Mouse (Mus musculus) T-helper 17 cell (primary cell): ENCODE results near the gene Caskin2.
"Not testable (repeated sequence)": the region's sequence is repeated elsewhere in the genome, so short reads cannot be mapped to it uniquely, and the experiment has no call there.

Experiments
- in situ Hi-C, 2 experiments: fragments of 300-600 bp; cut with MboI, MseI; formaldehyde crosslinking; loops; 1 replicate in 1 of 2; 2 replicates in 1 of 2; pipeline ENCODE4 v1.15.1; 2025; ENCODE audit warnings: high pct_unique_total_duplicates in 2 of 2

The Caskin2 gene

DNA sequence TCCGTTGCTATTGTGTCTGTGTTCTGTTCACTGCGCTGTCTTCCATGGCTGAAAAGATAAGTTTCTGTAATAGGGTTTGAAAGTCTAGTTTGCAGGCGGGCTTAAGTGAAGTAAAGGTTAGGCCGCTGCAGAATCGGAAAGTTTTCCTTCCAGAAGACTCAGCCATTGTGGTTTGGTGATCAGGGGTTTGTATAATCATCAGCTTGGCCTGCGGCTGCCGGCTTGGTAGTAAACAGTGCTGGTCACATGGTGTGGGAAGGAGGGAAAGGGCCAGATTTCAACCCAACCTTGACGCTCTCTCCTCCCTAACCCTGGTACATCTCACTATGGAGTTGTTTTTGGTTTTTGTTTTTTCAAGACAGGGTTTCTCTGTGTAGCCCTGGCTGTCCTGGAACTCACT is 46.5 kb downstream of the Caskin2 start:
- in situ Hi-C loops = no loop called here

DNA sequence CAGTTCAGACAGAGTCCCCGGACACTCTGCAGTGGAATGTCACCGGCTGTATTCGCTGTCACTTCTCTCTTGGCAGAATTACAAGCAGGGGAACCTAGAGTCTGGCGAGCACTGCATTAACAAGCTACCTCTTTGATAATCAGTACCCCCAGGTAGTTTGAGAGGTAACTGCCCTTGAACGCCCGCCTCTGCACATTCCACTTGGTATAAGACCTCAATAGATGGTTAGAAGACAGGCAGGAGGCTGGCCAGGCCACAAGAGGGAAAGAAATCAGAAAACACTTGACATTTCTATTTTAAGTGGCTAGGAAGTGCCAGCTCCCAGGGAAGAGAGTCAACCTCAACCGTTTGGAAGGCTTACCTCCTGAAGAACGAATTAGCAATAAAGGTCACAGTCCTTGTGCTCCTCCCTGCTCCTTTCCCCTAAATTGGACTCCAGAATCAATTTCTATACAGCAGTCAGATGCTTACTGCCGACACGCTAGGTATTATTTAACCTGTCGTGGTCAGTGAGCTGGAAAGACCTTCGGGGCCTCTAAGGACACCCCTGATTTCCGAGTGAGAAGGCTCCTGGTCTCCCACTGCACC is 47.0 kb downstream of the Caskin2 start:
- in situ Hi-C loops = no loop called here

DNA sequence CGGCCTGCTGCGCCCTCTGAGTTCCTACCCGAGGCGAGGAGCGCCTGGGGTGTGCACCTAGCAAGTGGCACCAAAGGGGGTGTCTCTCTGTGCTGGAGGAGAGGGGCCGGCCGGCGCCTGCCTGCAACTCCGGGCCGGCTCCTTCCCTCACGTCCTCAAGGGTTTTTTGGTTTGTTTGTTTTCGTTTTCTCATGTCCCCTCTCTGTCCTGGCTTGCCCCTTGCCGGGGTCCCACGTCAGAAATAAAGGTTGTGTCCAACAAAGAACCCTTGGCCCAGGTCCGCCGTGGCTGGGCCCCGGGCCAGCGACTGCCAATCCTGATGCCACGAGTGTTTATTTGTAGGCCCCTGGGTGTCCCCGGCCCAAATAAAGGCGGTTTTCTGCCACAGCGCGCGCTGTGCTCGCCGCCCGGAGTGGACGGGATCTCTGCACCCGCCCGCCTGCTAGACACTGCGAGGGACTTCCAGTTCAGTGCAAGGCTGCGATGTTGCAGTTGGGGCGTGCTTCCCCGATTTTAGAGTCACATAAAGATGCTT is 47.8 kb downstream of the Caskin2 start:
- in situ Hi-C loops = no loop called here

DNA sequence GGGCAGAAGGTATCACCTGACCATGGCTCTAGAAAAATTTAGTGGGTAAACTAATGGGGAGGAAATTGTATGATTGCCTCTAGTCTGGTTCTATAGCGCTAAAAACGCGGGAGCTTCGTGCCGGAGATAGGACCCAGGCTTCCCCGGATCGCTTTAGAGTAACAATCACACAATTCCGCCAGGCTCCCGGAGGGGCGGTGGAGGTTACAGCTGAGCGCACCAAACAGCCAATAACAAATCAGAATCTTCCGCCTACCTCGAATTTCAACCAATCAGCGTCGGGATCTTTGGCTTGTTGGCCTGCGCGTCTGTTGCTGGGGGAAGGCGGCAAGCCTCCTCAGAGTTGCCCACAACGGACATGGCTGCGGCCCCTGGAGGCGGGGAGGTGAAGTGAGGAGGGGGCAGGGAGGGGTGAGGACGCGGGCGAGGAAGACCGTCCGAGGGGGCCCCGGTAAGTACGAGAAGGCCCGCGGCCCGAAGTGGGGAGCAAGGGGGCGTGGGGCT is 48.3 kb downstream of the Caskin2 start, which contains the start of gene Tmem94:
TSS of gene Tmem94 (plus strand) at position 331 of the 504 bp plus-strand sequence.
- in situ Hi-C loops = no loop called here

DNA sequence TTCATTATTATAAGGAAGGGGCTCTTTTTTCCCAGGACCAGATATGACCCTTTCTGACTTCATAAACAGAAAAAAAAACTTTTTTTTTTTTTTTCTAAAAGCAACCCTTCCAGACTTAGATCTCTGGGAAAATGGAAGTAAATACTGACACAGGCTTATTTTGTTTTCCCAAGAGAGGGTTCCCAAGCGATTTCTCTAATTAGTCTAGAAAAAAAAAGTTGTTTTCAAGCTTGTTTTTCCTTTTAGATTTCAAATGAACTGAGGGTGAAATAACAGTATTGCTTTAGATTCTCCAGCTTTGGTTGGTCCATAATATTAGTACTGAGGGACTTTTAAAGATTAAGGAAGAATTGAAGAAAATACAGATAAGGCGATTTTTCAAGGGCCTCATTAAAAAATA is 48.7 kb downstream of the Caskin2 start:
- in situ Hi-C loops = no loop called here

DNA sequence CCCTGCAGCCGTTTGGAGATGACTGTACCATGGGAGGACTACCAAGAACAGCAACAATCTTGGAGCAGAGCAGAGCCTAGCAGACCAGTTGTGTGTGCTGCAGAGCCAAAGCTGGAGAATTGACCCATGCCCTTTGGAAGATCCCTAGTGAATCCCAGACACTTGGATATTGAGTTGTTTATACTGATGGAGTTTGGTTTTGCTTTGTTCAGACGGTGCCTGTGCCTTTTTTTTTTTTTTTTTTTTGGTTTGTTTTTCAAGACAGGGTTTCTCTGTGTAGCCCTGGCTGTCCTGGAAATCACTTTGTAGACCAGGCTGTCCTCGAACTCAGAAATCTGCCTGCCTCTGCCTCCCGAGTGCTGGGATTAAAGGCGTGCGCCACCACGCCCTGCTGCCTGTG is 51.3 kb downstream of the Caskin2 start:
- in situ Hi-C loops = not testable (repeated sequence)

DNA sequence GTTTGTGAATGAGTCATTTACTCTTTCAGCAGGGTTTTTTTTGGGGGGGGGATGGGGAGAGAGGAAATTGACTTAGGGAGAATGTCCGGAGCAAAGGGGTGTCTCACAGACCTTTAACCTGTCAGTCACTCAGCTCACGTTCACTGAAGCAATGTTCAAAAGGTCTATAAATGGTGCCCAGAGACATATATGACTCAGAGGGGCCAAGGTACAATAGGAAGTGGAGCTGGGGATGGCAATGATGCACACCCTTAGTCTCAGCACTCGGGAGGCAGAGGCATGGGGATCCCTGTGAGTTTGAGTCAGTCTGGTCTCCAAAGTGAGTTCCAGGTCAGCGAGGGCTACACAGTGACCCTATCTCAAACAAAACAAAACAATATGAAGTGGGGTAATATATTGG is 60.0 kb downstream of the Caskin2 start:
- in situ Hi-C loops = no loop called here

DNA sequence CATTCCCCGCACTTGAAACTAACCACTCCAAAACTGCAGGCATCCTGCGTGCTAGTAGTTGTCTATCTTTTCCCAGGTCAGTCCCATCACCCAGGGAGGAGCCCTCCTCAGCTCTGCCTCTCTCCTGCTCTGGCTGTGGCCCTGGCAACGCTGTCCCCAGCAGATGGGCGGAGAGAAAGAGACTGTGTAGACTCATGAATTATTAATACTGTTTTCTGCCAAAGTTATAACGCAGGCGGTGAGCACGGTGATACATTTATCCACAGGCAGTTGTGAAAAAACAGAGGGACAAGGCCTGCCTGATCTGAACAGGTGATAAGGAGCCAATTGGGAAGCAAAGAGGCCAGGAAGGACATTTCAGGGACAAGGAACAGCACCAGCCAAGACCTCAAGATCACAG is 60.8 kb downstream of the Caskin2 start:
- in situ Hi-C loops = no loop called here

DNA sequence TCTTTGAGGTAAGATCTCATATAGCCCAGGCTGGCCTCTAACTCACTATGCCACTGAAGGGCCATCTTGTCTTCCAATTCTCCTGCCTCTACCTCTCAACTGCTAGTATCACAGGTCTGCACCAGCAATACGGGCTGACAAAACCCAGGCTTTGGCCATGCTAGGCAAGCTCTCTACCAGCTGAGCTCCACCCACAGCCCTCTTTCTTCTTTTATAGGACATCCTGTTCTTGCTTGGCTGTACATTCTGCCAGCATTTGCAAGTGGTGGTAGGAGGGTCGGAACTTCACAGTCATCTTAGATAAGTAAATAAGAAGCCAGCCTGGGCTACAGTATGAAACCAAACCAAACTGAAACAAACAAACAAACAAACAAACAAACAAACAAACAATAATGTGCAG is 61.7 kb downstream of the Caskin2 start:
- in situ Hi-C loops = no loop called here

DNA sequence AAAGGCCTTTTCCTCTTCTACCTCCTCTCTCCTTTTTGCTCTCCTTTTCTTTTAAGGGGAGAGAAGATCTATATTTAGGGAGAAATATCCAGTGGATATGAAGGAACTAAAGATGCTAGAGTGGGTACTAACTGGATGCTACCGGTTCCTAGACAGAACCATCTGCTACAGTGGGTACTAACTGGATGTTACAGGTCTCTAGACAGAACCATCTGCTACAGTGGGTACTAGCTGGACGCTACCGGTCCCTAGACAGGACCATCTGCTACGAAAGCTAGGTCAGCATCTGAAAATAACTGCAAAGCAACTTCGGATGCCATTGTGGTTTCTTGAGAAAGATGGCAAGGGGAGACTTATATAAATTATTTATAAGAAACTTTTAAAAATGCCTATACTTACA is 63.6 kb downstream of the Caskin2 start:
- in situ Hi-C loops = no loop called here
